Mouse (Mus musculus): Measurements from ENCODE around the gene Rbms1.

DNA sequence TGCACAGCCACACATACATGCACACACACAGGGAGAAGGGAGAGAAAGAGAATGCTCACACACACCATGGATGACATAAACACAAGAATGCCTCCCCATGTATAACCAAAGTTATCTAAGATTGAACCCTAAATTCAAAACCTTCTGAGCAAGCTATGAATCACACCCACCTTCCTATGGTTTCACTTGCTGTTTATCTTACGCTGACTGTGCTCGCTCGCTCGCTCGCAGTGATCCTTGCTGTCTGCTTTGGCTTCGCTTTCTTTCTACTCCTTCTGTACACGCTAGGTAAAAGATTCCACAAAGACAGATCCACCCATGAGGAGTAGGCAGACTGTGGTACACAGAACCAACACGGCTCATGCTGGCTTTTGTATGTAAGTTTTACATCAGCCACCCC lies 95.7 kb downstream of the Rbms1 start:
- TF ChIP-seq TAL1 (IDR thresholded peaks at IDR 0.05; ENCODE audit: low read length) (no peak), GATA1 (IDR thresholded peaks at IDR 0.05; ENCODE audit: low read length) (no peak)

All from erythroblast, embryonic 14.5 days (primary cell).